Mouse (Mus musculus): Measurements from ENCODE around the gene Pira2. TPM values are rescaled to one million over a fixed set of nuclear protein-coding genes. Genes with fewer than 3 reads are reported as not detected.
"Not testable (repeated sequence)": the region's sequence is repeated elsewhere in the genome, so short reads cannot be mapped to it uniquely, and the experiment has no call there.

Gene Pira2
- under 1 TPM in 1 of 4 experiments, not detected in 3; 0.23 TPM for total RNA-seq (2022)

DNA sequence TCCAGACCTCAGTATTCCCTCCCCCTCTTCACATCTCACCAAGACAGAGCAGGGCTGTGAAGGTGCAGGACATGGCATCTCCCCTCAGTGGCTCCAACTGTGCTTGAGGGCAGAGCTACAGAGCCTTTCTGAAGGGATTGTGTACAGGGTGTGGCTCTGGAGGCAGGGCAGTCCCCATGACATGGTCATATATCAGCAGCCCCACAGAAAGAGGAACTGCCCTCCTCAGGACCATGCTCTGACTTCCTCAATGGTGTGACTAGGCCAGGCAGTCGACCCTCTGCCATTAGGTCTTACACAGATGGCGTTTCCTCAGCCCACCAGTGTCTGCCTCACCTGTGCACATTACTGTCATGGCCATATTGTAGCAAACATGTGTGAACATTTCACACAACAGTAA, at the start of gene Pira2:
Gene Pira2, minus strand, starts transcription at position 101 of the 400 bp plus-strand sequence.
- DNase-seq (ENCODE audit: low spot score in 2 of 2) = not testable (repeated sequence)

DNA sequence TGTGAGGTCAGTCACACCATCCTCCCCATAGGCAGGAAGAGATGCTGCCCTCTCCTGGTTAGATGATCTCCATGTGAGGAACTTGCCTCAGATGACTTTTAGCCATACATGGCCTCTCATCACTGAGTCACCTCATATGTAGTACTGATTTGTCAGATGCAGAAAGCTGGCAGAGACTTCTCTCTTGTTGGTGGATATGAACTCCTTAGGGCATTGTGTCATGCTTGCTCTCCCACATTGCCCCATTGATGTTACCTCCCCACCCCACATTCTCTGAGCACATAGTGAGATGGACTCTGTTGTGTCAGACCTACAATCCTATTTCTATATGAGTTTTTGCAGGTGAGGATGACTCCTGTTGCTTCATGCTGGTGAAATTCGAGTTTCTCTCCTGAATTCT, 30.2 kb upstream of the Pira2 start:
- DNase-seq (ENCODE audit: low spot score in 2 of 2) = not testable (repeated sequence)

DNA sequence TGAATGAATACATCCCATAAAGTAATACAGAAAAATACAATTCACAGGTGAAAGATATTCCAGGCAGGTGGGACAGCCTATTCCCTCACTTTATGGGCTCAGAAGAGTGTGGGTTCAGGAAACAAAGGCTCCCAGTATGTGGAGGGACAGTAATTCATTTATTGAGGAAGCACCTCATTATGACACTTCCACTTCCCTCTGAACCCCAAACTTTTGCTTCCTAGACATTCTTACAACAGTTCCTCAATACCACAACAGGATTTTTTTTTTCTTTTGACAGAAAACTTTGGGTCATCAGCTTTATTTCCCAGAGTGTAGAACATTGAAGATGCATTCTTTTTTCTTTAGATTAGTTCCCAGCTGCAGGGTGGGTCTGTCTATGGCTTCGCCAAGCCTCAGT, 7.0 kb downstream of the Pira2 start:
- DNase-seq (ENCODE audit: low spot score in 2 of 2) = not testable (repeated sequence)

DNA sequence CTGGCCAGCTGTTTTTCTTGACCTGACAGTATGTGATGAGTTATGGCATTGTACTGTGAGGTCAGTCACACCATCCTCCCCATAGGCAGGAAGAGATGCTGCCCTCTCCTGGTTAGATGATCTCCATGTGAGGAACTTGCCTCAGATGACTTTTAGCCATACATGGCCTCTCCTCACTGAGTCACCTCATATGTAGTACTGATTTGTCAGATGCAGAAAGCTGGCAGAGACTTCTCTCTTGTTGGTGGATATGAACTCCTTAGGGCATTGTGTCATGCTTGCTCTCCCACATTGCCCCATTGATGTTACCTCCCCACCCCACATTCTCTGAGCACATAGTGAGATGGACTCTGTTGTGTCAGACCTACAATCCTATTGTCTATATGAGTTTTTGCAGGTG, 14.2 kb downstream of the Pira2 start:
- DNase-seq (ENCODE audit: low spot score in 2 of 2) = not testable (repeated sequence)

DNA sequence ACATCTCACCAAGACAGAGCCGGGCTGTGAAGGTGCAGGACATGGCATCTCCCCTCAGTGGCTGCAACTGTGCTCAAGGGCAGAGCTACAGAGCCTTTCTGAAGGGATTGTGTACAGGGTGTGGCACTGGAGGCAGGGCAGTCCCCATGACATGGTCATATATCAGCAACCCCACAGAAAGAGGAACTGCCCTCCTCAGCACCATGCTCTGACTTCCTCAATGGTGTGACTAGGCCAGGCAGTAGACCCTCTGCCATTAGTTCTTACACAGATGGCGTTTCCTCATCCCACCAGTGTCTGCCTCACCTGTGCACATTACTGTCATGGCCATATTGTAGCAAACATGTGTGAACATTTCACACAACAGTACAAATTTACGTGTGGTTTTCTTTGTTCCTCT, 19.3 kb downstream of the Pira2 start, which contains the start of gene Gm15448:
Gene Gm15448, minus strand, starts transcription at position 89 of the 400 bp plus-strand sequence.
- DNase-seq (ENCODE audit: low spot score in 2 of 2) = not testable (repeated sequence)

DNA sequence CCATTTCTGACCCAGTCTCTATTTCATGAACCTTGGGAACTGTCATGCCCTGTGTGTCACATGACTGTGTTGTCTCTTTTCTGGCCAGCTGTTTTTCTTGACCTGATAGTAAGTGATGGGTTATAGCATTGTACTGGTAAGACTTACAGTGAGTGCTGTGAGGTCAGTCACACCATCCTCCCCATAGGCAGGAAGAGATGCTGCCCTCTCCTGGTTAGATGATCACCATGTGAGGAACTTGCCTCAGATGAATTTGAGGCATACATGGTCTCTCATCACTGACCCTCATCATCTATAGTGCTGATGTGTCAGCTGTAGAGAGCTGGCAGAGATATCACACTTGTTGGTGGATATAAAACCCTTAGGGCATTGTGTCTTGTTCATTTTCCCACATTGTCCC, 32.9 kb downstream of the Pira2 start:
- DNase-seq (ENCODE audit: low spot score in 2 of 2) = not testable (repeated sequence)

- DNase-seq (ENCODE audit: low spot score in 2 of 2) = not testable (repeated sequence)
Measured at GRCm38 (mm10) chr7:3802935-3803334, 41.9 kb downstream of the Pira2 start.

- DNase-seq (ENCODE audit: low spot score in 2 of 2) = not testable (repeated sequence)
Measured at GRCm38 (mm10) chr7:3799940-3800339, 44.9 kb downstream of the Pira2 start.

DNA sequence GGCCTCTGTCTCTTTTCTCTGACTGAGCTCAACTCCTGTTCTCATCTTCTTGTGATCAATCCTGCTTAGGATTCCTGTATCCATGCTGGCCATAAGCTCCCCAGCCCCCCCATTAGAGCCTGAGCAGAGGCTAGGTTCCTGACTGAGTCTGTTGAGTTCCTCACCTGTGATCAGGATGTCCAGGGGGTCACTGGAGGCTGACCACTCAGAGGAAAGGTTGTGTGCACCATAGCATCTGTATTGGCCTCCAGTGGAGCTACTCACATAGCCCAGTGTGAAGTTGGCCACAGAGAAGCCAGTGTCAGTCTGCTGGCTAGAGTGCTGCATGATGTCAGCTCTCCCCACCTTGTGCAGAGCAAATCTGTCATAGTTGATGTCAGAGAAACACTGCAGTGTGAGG, 48.6 kb downstream of the Pira2 start:
- DNase-seq (ENCODE audit: low spot score in 2 of 2) = not testable (repeated sequence)

Other genes starting within 250 kb of the Pira2 start
- gene Oscar, start 228.9 kb downstream of the Pira2 start, total RNA-seq (2022) = 1 to 10 TPM in 2 of 4 experiments, under 1 TPM in 2; 0.66 to 1.5 (median 1.1) TPM
- 100 to 1,000 TPM; 526 to 633 (median 592) TPM for gene Ndufa3, start 227.7 kb downstream of the Pira2 start, total RNA-seq (2022)
- gene Tfpt, start 215.1 kb downstream of the Pira2 start, total RNA-seq (2022) = 10 to 100 TPM; 36.3 to 53.8 (median 39.7) TPM
- gene Prpf31, start 215.1 kb downstream of the Pira2 start, total RNA-seq (2022) = 10 to 100 TPM; 50.3 to 53.0 (median 51.0) TPM
- gene Cnot3, start 199.8 kb downstream of the Pira2 start, total RNA-seq (2022) = 10 to 100 TPM; 49.6 to 68.5 (median 58.8) TPM
- 1 to 10 TPM; 4.4 to 6.8 (median 5.5) TPM for gene Leng1, start 179.2 kb downstream of the Pira2 start, total RNA-seq (2022)
- 10 to 100 TPM in 2 of 4 experiments, 1 to 10 TPM in 2; 6.2 to 12.1 (median 8.8) TPM for gene Tmc4, start 167.5 kb downstream of the Pira2 start, total RNA-seq (2022)
- gene Tsen34, start 152.2 kb downstream of the Pira2 start, total RNA-seq (2022) = 10 to 100 TPM; 81.0 to 88.0 (median 82.8) TPM
- 100 to 1,000 TPM; 171 to 178 (median 173) TPM for gene Mboat7, start 151.5 kb downstream of the Pira2 start, total RNA-seq (2022)
- 100 to 1,000 TPM; 307 to 490 (median 402) TPM for gene Rps9, start 141.1 kb downstream of the Pira2 start, total RNA-seq (2022)
- gene Pirb, start 124.7 kb downstream of the Pira2 start, total RNA-seq (2022) = under 1 TPM in 3 of 4 experiments, not detected in 1; 0.14 to 0.54 (median 0.52) TPM
- gene Gm15448, start 19.4 kb downstream of the Pira2 start, total RNA-seq (2022) = not detected
- gene Gm14548, start 53.1 kb upstream of the Pira2 start, total RNA-seq (2022) = not detected
- gene Lilra6, start 70.5 kb upstream of the Pira2 start, total RNA-seq (2022) = not detected
- gene Lair1, start 218.2 kb upstream of the Pira2 start, total RNA-seq (2022) = 10 to 100 TPM in 2 of 4 experiments, 1 to 10 TPM in 2; 6.6 to 31.0 (median 18.0) TPM